Mouse (Mus musculus) adrenal gland, postnatal 4 days (tissue): Measurements from ENCODE around the gene Mrps23. TPM values are rescaled to one million over a fixed set of nuclear protein-coding genes. Genes with fewer than 3 reads are reported as not detected.
A peak's percentile ranks its signal among the peaks of the same experiment; 100 is the strongest.

Experiments used
- DNase-seq, 2 experiments: peaks; one replicate each; pipeline ENCODE4 v3.0.0; 2021 to 2022; ENCODE audit warnings: low spot score in 2 of 2, mixed read lengths in 2 of 2
- total RNA-seq, 2 experiments: library from RNA; stranded (reverse); gene quantifications; 2 replicates each; pipeline ENCODE4 v1.2.3; 2021

Mrps23 gene
- total RNA-seq, 2 experiments from 2014 or later: 143 to 160 TPM

DNA sequence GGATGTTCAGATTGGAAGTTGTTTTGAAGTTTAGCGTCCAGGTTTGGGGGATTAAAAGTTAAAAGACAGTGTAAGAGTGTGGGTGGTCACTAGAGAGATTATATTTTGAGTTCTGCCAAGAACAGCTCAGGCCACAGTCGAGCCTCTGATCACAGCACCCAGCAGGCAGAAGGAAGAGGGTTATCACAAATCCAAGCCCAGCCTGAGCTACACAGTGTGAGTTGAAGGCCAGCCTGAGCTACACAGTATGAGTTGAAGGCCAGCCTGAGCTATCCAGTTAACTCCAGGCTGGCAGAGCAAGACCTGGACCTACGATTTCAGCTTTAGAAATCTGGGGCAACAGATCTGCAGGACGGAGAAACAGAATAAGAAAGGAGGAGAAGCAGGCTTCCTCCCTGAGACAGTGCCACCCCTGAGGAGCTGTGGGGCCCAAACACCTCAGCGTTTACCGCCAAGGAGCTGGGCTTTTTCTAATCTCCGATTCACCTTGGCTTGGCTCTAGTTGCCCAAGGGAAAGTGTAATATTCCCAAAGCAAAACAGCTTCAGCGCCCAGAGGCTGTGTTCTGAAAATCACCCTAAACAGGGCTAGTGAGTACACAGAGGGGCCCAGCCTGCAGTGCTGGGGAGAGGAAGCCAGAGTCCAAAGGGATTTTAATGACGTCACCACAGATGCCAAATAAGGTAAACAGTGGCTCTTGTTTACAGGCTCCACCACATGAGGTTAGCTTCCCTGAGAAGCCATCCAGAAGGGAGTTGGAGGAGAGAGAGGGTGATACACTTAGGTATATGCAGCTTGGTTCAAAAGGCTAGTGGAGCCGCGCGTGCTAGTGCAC lies 37.5 kb downstream of the Mrps23 start:
- no peak for DNase-seq

DNA sequence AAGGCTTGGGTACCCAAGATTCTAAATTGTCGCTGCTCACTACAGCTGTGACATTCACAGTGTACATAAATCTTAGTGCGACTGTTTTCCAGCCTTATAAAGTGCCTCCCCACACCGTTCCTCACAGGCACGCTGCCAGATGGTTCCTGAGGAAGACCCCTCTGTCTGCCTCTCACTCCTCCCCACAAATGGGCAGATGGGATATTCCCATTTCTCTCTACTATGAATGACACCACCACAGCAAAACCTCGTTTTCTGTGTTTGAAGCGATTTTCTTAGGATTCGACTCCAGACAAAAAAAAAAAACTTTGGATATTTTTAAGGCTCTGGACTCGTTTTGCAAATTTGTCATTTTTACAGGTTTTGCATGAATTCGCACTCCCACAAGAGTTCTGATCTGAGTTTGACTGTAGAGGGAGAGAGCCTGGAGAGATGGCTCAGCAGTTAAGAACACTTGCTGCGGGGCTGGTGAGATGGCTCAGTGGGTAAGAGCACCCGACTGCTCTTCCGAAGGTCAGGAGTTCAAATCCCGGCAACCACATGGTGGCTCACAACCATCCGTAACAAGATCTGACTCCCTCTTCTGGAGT lies 41.5 kb downstream of the Mrps23 start:
- DNase-seq: no peak

DNA sequence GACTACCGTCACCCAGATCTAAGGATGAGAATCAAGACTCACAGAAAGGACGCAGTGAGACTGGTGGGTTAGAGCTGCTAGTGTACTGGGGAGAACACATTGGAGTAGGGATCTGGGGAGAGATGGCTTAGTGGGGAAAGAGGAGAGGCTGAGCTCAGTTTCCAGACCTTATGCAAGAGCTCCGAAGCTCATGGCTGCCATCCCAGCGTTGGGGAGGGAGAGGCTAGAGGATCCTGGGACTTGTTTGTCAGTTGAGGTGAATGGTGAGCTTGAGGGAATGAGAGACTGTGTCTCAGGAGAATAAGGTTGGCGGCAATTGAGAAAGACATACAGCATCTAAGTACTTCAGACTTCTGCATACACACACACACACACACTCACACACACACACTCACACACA lies 44.4 kb downstream of the Mrps23 start:
- no peak for DNase-seq

DNA sequence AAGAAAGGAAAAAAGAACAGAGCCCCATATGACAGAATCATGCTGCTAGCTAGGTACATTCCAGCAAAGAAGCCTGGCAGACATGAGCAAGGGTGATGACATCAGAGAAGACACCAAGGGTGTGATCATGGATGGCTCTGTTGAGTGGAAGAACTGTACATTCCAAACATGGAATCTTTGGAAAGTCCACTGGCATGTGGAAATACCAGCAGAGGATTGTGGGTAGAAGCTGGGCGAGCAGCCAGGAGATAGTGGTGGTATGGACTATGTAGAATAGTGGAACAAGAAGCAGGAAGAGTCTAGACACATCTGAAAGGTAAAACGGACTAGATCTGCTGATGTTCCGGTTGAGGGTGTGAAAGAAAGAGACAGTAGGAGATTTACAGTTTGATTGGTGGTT lies 46.4 kb downstream of the Mrps23 start:
- DNase-seq: no peak

DNA sequence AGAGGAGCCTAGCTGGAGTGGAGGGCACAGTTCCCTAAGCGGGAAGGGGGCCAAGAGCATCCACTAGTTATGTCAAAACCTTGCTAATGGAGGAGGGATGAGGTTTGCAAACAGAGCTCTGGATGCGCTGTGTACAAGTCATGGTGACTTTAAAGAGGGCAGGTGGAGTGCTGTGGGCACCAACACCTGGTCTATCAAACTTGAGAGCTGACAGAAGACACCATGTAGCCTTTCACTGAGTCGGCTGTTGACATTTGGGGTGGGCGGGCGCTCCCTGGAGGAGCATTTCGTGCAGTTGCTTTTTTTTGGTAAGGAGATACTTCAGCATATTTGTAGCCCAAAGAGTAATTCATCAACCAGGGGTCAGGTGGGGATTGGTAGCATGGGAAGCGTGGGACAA lies 47.1 kb downstream of the Mrps23 start:
- DNase-seq: no peak

DNA sequence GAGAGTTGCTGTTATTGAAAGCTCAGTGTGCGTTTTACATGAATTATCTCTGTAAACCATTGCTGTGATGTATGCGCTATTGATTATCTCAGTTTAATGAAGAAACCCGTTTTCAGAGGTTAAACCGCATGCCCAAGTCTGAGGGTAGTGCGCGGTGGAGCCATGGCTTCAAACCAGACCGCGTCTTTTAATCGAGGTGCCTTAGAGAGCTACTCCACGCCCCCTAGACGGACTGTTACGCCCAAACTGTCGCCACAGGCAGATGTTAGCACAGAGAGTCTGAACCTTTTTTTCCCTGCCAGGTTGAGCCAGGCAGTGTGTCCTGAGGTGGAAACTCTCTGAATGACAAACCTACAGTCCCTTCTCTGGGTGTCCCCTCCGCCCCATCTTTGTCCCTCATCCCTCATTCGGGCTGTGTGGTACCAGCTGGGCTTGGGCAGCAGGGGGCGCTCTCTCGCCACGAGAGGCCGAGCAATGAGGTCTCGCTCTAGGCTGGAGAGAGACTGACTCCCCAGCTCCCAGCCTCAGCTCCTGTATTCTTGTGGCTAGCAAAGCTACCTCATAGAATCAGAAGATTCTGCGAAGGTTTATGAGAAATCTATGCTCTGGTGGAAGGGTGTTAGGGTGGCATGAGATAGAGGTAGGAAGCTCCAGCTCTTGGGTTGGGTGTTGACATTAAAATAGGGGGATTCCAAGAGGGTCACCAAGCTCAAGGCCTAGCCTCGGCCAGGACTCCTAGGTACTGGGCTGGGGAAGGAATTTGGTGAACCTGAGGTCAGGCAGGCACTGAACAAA lies 48.0 kb downstream of the Mrps23 start:
- DNase-seq: peak; percentile 76 to 87

DNA sequence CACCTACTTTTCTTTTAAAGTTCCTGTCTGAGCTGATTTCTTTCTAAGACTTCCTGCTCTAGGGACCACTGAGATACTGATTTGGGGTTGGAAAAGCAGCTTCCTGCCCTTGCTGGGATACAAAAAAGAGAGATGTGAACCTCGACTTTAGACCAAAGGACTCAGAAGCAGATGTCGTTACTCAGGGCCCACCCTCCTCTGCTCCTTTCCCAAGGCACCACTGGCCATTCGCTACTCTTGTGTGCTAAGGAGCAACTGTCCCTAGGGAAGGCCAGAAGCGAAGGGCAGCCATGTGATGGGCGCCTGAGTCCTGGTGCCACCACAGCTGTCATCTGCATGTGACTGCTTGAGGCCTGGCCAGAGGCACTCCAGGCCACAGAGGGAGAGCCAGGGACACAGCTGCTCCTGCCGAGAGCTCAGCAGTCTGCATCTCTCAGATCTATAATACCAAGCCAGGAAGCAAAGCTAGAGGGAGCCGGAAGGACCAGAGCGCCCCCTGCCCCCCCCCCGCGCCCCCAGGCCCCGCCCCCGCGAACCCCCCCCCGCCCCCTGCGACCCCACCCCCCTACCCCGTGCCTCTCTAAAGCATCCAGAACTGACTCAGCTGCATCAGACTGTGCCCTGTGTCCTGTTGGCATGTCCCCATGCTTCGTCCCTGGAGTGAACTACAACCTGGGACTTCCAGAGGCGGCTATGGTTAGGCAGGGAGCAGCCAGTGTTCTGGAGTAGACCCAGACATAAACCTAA lies 48.8 kb downstream of the Mrps23 start:
- DNase-seq: no peak

DNA sequence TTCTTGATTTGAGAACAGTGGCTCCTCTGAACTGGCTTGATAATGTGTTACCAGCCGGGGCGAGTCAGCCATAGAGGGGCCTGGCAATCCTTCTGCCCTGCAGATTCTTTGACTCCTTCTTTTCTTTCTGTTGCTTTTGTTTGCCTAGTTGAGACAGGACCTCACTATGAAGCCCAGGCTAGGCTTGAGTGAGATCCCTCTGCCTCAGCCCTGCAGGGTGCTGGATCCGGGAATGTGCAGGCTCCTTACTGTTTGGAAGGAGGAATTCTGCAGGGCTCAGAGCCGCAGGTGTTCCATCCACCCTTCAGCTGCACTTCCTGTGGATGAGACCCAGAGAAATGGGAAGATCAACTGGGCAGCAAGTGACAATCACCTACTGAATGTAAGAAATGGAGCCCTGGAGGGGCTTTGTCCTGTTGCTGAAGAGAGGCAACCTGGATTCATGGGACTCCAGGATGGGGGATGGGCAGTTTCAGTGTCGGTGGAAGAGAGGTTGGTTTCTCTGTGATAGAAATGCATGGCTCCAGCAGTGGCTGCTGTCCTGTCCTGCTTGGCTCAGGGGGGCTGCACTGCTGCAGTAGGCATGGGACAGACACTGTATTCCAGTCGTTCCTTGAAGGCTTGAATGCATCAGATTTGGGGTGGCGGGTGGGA lies 49.5 kb downstream of the Mrps23 start:
- DNase-seq: no peak

DNA sequence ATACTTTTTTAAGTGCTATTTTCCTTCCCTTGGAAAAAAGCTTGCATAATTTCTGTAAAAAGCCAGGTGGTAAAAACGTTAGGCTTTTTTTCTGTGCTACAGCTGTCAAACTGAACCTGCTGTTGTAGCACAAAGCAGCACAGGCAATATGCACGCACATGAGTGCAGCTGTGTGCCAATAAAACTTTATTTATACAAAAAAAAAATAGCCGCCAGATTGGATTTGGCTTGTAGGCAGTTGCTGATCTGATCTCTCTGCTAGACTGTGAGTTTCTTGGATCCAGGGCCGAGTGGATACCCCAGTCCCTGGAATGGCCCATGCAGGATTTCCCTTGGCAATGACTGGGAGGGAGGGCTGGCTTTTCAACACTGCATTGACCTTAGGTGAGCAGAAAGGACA lies 53.5 kb downstream of the Mrps23 start:
- DNase-seq: no peak

DNA sequence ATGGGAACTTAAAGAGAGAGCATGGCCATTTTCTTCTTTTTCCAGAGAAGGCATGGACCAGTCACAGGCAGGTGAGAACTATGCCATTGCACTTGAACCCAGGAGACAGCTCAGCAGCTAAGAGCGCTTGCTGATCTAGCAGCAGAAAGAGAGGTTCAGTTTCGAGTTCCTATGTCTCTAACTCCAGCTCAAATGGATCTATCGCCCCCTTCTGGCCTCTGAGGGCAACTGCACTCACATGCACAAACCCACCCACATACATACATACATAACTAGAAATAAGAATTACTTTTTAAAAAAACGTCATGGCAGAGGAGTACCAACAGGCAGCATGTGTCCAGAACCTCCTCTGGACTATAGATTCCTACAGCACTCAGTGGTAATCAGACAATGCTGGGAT lies 54.0 kb downstream of the Mrps23 start:
- DNase-seq: no peak

DNA sequence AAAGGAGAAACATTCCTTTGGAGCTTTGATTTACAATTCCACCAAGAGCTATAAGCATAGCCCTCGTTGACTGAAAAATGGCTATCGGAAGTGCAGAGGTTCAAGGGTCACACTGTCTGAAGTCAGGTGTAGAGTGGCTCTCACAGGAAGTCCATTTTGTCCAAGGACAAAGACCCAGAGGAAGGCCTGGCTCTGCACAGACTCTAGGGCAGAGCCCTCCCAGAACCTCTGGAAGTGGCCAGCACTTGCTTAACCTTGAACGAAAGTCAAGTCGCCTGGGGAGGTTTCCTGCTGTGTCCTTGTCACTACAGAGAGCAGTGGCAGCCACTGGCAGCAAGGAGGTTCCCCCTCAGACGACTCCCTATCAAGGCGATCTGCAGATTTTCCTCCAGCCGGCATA lies 56.3 kb downstream of the Mrps23 start:
- no peak for DNase-seq

Other genes starting within 250 kb of the Mrps23 start
- 100 to 1,000 TPM; 143 to 154 TPM for gene Dynll2, start 216.9 kb upstream of the Mrps23 start, total RNA-seq
- gene Srsf1, start 157.0 kb upstream of the Mrps23 start, total RNA-seq: 100 to 1,000 TPM; 299 to 343 TPM
- 10 to 100 TPM; 56.6 to 56.9 TPM for gene Vezf1, start 136.1 kb upstream of the Mrps23 start, total RNA-seq
- 10 to 100 TPM; 59.3 to 65.2 TPM for gene Cuedc1, start 106.3 kb upstream of the Mrps23 start, total RNA-seq
- gene Ccdc182, start 89.7 kb downstream of the Mrps23 start, total RNA-seq: not detected